Mouse (Mus musculus): Measurements from ENCODE around the gene Pcgf3. TPM values are rescaled to one million over a fixed set of nuclear protein-coding genes. Genes with fewer than 3 reads are reported as not detected.

Gene Pcgf3
- 1 to 10 TPM; 3.4 to 4.2 TPM for polyA plus RNA-seq (2017; shearing (Covaris generic))

GRCm38 (mm10) chr5:108461082-108462065, at the start of gene Pcgf3:
TSS of gene Pcgf3 (plus strand) at chr5:108461232.
- peak; percentile 96 for ATAC-seq

GRCm38 (mm10) chr5:108414711-108415110, 46.3 kb upstream of the Pcgf3 start:
- no peak for ATAC-seq

GRCm38 (mm10) chr5:108422741-108423140, 38.3 kb upstream of the Pcgf3 start:
- no peak for ATAC-seq

GRCm38 (mm10) chr5:108423427-108423826, 37.6 kb upstream of the Pcgf3 start:
- no peak for ATAC-seq

GRCm38 (mm10) chr5:108427186-108427585, 33.8 kb upstream of the Pcgf3 start:
- ATAC-seq: peak; percentile 66

GRCm38 (mm10) chr5:108431196-108431595, 29.8 kb upstream of the Pcgf3 start:
- no peak for ATAC-seq

- ATAC-seq: peak; percentile 98
These were observed 27.0 kb upstream of the Pcgf3 start, which contains the start of gene Atp5k for GRCm38 (mm10) chr5:108433804-108434587. TSS of gene Atp5k (minus strand) at chr5:108434448.

GRCm38 (mm10) chr5:108436101-108436500, 24.9 kb upstream of the Pcgf3 start:
- ATAC-seq: no peak

- no peak for ATAC-seq
These were observed 14.1 kb upstream of the Pcgf3 start for GRCm38 (mm10) chr5:108446973-108447372.

- ATAC-seq: no peak
These were observed 13.2 kb upstream of the Pcgf3 start for GRCm38 (mm10) chr5:108447857-108448256.

GRCm38 (mm10) chr5:108448785-108449668, 12.0 kb upstream of the Pcgf3 start, which contains the start of gene Mfsd7a:
TSS of gene Mfsd7a (minus strand) at chr5:108448891.
- ATAC-seq: no peak

GRCm38 (mm10) chr5:108450837-108451540, 10.0 kb upstream of the Pcgf3 start:
- ATAC-seq: no peak

GRCm38 (mm10) chr5:108451611-108452010, 9.4 kb upstream of the Pcgf3 start:
- ATAC-seq: no peak

- no peak for ATAC-seq
These were observed 8.6 kb upstream of the Pcgf3 start for GRCm38 (mm10) chr5:108452422-108452821.

- no peak for ATAC-seq
These were observed 6.9 kb upstream of the Pcgf3 start for GRCm38 (mm10) chr5:108454094-108454493.

GRCm38 (mm10) chr5:108458706-108459105, 2.3 kb upstream of the Pcgf3 start:
- no peak for ATAC-seq

- no peak for ATAC-seq
These were observed 571 bp upstream of the Pcgf3 start for GRCm38 (mm10) chr5:108460461-108460860.

GRCm38 (mm10) chr5:108462446-108462845, 1.4 kb downstream of the Pcgf3 start:
- no peak for ATAC-seq

GRCm38 (mm10) chr5:108465131-108465891, 4.3 kb downstream of the Pcgf3 start:
- no peak for ATAC-seq

GRCm38 (mm10) chr5:108466647-108467046, 5.6 kb downstream of the Pcgf3 start:
- no peak for ATAC-seq

GRCm38 (mm10) chr5:108469617-108470016, 8.6 kb downstream of the Pcgf3 start:
- no peak for ATAC-seq
